Mouse (Mus musculus) CH12.LX (cell line): ENCODE data around the gene Aurka. TPM values are rescaled to one million over a fixed set of nuclear protein-coding genes. Genes with fewer than 3 reads are reported as not detected.

Source experiments
- DNase-seq: peaks from one replicate; pipeline ENCODE4 v3.0.0-alpha.2; 2013; ENCODE audit errors: extremely low read depth
- H3K27ac ChIP-seq: 2 replicates; pipeline ENCODE4 v1.5.1; 2012; ENCODE audit warnings: low read depth, mild to moderate bottlenecking, control low read depth, moderate library complexity; ENCODE audit not compliant: insufficient read depth
- H3K27me3 ChIP-seq: replicated peaks from 2 replicates; pipeline ENCODE3; 2012; ENCODE audit warnings: inconsistent platforms
- H3K36me3 ChIP-seq, 2 experiments: replicated peaks in 1 of 2; 2 replicates each; pipeline versions ENCODE3 to v1.6.1; 2012; ENCODE audit warnings: inconsistent platforms in 1 of 2, low read length in 1 of 2, mild to moderate bottlenecking in 1 of 2, mixed read lengths in 1 of 2, moderate library complexity in 1 of 2; ENCODE audit not compliant: control insufficient read depth in 1 of 2, insufficient read depth in 1 of 2
- H3K4me1 ChIP-seq, 2 experiments: 2 replicates each; pipeline ENCODE4 v1.6.1; 2012; ENCODE audit warnings: inconsistent platforms in 1 of 2, moderate library complexity in 1 of 2; ENCODE audit not compliant: insufficient read depth in 2 of 2, control insufficient read depth in 1 of 2
- H3K4me2 ChIP-seq: 2 replicates; pipeline ENCODE4 v1.6.1; 2012; ENCODE audit warnings: low read depth, mild to moderate bottlenecking, control low read depth; ENCODE audit not compliant: poor library complexity, insufficient read depth, severe bottlenecking
- H3K4me3 ChIP-seq, 3 experiments: fragments of 150-350 bp in 1 of 3; sonication (generic) in 1 of 3; replicated peaks in 1 of 3; 2 replicates each; pipeline versions ENCODE3 to v1.5.1; 2011 to 2012; ENCODE audit warnings: low read depth in 2 of 3, low read length in 2 of 3, mild to moderate bottlenecking in 2 of 3, moderate library complexity in 2 of 3, control low read depth in 1 of 3, improper control_type of control experiment in 1 of 3, inconsistent platforms in 1 of 3, mixed read lengths in 1 of 3; ENCODE audit not compliant: poor library complexity in 1 of 3
- H3K79me2 ChIP-seq: replicated peaks from 2 replicates; pipeline ENCODE4 v1.6.1; 2012; ENCODE audit warnings: mild to moderate bottlenecking, moderate library complexity; ENCODE audit not compliant: control insufficient read depth, poor library complexity, insufficient read depth, severe bottlenecking; ENCODE audit errors: extremely low read depth
- H3K9ac ChIP-seq: 2 replicates; pipeline ENCODE4 v1.6.1; 2012; ENCODE audit warnings: low read depth, mild to moderate bottlenecking, control low read depth, moderate library complexity; ENCODE audit not compliant: insufficient read depth
- H3K9me3 ChIP-seq: replicated peaks from 2 replicates; pipeline ENCODE3; 2012; ENCODE audit warnings: low read length, inconsistent platforms, mixed read lengths
- BHLHE40 ChIP-seq: IDR thresholded peaks from 2 replicates; pipeline ENCODE4 v1.6.1; 2011; ENCODE audit warnings: mild to moderate bottlenecking, low read depth, low read length, improper control_type of control experiment
- CHD1 ChIP-seq: IDR thresholded peaks from 2 replicates; pipeline ENCODE4 v1.6.1; 2012; ENCODE audit warnings: low read depth, low read length, improper control_type of control experiment, inconsistent platforms
- CHD2 ChIP-seq: IDR thresholded peaks from 2 replicates; pipeline ENCODE4 v1.6.1; 2011; ENCODE audit warnings: low read length, improper control_type of control experiment
- CTCF ChIP-seq, 2 experiments: IDR thresholded peaks in 1 of 2; conservative IDR thresholded peaks in 1 of 2; 2 replicates each; pipeline ENCODE4 v1.5.1; 2011 to 2012; ENCODE audit warnings: low read depth in 2 of 2, low read length in 2 of 2, improper control_type of control experiment in 1 of 2, inconsistent platforms in 1 of 2, mild to moderate bottlenecking in 1 of 2, moderate library complexity in 1 of 2
- E2F4 ChIP-seq: IDR thresholded peaks from 2 replicates; pipeline ENCODE4 v1.6.1; 2011; ENCODE audit warnings: low read depth, low read length, improper control_type of control experiment; ENCODE audit not compliant: insufficient replicate concordance
- ELF1 ChIP-seq: IDR thresholded peaks from 2 replicates; pipeline ENCODE4 v1.6.1; 2014; ENCODE audit warnings: low read depth, mild to moderate bottlenecking, inconsistent platforms, low read length, improper control_type of control experiment
- ETS1 ChIP-seq: conservative IDR thresholded peaks from 2 replicates; pipeline ENCODE4 v1.6.1; 2012; ENCODE audit warnings: low read depth, mild to moderate bottlenecking, inconsistent platforms, low read length, improper control_type of control experiment, moderate library complexity
- HCFC1 ChIP-seq: IDR thresholded peaks from 2 replicates; pipeline ENCODE4 v1.6.1; 2012; ENCODE audit warnings: low read depth, mild to moderate bottlenecking, inconsistent platforms, low read length, improper control_type of control experiment
- IRF4 ChIP-seq: IDR thresholded peaks from 2 replicates; pipeline ENCODE4 v1.6.1; 2014; ENCODE audit warnings: low read depth, mild to moderate bottlenecking, inconsistent platforms, low read length, improper control_type of control experiment
- JUN ChIP-seq: IDR thresholded peaks from 2 replicates; pipeline ENCODE4 v1.6.1; 2011; ENCODE audit warnings: low read depth, mild to moderate bottlenecking, low read length, improper control_type of control experiment, moderate library complexity; ENCODE audit not compliant: insufficient read depth
- JUND ChIP-seq: conservative IDR thresholded peaks from 2 replicates; pipeline ENCODE4 v1.6.1; 2011; ENCODE audit warnings: low read depth, low read length, improper control_type of control experiment
- KAT2A ChIP-seq: IDR thresholded peaks from 2 replicates; pipeline ENCODE4 v1.6.1; 2012; ENCODE audit warnings: low read length, improper control_type of control experiment, inconsistent platforms; ENCODE audit not compliant: insufficient replicate concordance
- MAX ChIP-seq: IDR thresholded peaks from 2 replicates; pipeline ENCODE4 v1.6.1; 2011; ENCODE audit warnings: low read length, improper control_type of control experiment
- MEF2A ChIP-seq: IDR thresholded peaks from 2 replicates; pipeline ENCODE4 v1.6.1; 2014; ENCODE audit warnings: low read depth, mild to moderate bottlenecking, inconsistent platforms, low read length, improper control_type of control experiment, borderline replicate concordance
- MXI1 ChIP-seq: IDR thresholded peaks from 2 replicates; pipeline ENCODE4 v1.6.1; 2011; ENCODE audit warnings: mild to moderate bottlenecking, low read depth, low read length, improper control_type of control experiment
- MYC ChIP-seq: IDR thresholded peaks from 2 replicates; pipeline ENCODE4 v1.6.1; 2011; ENCODE audit warnings: low read depth, mild to moderate bottlenecking, improper control_type of control experiment, low read length
- NELFE ChIP-seq: IDR thresholded peaks from 2 replicates; pipeline ENCODE4 v1.6.1; 2011; ENCODE audit warnings: low read depth, low read length, improper control_type of control experiment
- POLR2A ChIP-seq: IDR thresholded peaks from 2 replicates; pipeline ENCODE4 v1.6.1; 2011; ENCODE audit warnings: low read depth, mild to moderate bottlenecking, improper control_type of control experiment, low read length
- POLR2AphosphoS2 ChIP-seq: IDR thresholded peaks from 2 replicates; pipeline ENCODE4 v1.6.1; 2011; ENCODE audit warnings: low read depth, low read length, improper control_type of control experiment
- RAD21 ChIP-seq: IDR thresholded peaks from 2 replicates; pipeline ENCODE4 v1.6.1; 2011; ENCODE audit warnings: low read depth, mild to moderate bottlenecking, low read length, improper control_type of control experiment, moderate library complexity
- RCOR1 ChIP-seq: conservative IDR thresholded peaks from 2 replicates; pipeline ENCODE4 v1.6.1; 2012; ENCODE audit warnings: low read depth, mild to moderate bottlenecking, inconsistent platforms, low read length, improper control_type of control experiment
- SIN3A ChIP-seq: IDR thresholded peaks from 2 replicates; pipeline ENCODE4 v1.6.1; 2012; ENCODE audit warnings: low read length, improper control_type of control experiment, inconsistent platforms
- SMC3 ChIP-seq: IDR thresholded peaks from 2 replicates; pipeline ENCODE4 v1.6.1; 2011; ENCODE audit warnings: low read depth, low read length, improper control_type of control experiment
- TCF12 ChIP-seq: IDR thresholded peaks from 2 replicates; pipeline ENCODE4 v1.6.1; 2014; ENCODE audit warnings: low read depth, mild to moderate bottlenecking, inconsistent platforms, low read length, improper control_type of control experiment
- UBTF ChIP-seq: IDR thresholded peaks from 2 replicates; pipeline ENCODE4 v1.6.1; 2012; ENCODE audit warnings: low read depth, mild to moderate bottlenecking, inconsistent platforms, low read length, improper control_type of control experiment, moderate library complexity
- USF1 ChIP-seq: IDR thresholded peaks from 2 replicates; pipeline ENCODE4 v1.6.1; 2014; ENCODE audit warnings: low read depth, mild to moderate bottlenecking, inconsistent platforms, low read length, improper control_type of control experiment
- USF2 ChIP-seq: conservative IDR thresholded peaks from 2 replicates; pipeline ENCODE4 v1.6.1; 2011; ENCODE audit warnings: low read depth, low read length, improper control_type of control experiment
- ZKSCAN1 ChIP-seq: IDR thresholded peaks from 2 replicates; pipeline ENCODE4 v1.6.1; 2012; ENCODE audit warnings: low read depth, inconsistent platforms, low read length, improper control_type of control experiment, borderline replicate concordance
- ZMIZ1 ChIP-seq: IDR thresholded peaks from 2 replicates; pipeline ENCODE4 v1.6.1; 2012; ENCODE audit warnings: low read depth, mild to moderate bottlenecking, inconsistent platforms, low read length, improper control_type of control experiment
- ZNF384 ChIP-seq: IDR thresholded peaks from 2 replicates; pipeline ENCODE4 v1.6.1; 2012; ENCODE audit warnings: low read depth, low read length, improper control_type of control experiment, inconsistent platforms
- dilution Hi-C: fragments of 300-500 bp; cut with MboI; formaldehyde crosslinking; loops from 2 replicates; pipeline ENCODE4 v1.14.3; 2020; ENCODE audit warnings: low sequenced_read_pairs; ENCODE audit not compliant: extremely low pct_unique_long_range_greater_than_20kb, extremely low pct_ligation_motif_present
- in situ Hi-C: fragments of 300-500 bp; cut with MboI; formaldehyde crosslinking; loops from 3 replicates; pipeline ENCODE4 v1.14.3; 2019; ENCODE audit warnings: low sequenced_read_pairs, low pct_ligation_motif_present, low pct_unique_long_range_greater_than_20kb, mixed read lengths
- polyA plus RNA-seq: library from polyadenylated mRNA; unstranded; fragments of >175 nt; gene quantifications from 2 replicates; pipeline ENCODE4 v1.2.1, GENCODE M21; 2012; ENCODE audit warnings: low read depth; ENCODE audit not compliant: insufficient read length
- total RNA-seq, 2 experiments: library from RNA; depleted of rRNA; stranded (reverse); fragments of 300-350 nt in 1 of 2; fragments of >200 nt in 1 of 2; gene quantifications; 2 replicates each; pipeline ENCODE4 v1.2.3; 2012 to 2014

Gene Aurka
- total and polyA plus RNA-seq, 3 experiments, result 84.4 to 128 (median 88.6) TPM

DNA sequence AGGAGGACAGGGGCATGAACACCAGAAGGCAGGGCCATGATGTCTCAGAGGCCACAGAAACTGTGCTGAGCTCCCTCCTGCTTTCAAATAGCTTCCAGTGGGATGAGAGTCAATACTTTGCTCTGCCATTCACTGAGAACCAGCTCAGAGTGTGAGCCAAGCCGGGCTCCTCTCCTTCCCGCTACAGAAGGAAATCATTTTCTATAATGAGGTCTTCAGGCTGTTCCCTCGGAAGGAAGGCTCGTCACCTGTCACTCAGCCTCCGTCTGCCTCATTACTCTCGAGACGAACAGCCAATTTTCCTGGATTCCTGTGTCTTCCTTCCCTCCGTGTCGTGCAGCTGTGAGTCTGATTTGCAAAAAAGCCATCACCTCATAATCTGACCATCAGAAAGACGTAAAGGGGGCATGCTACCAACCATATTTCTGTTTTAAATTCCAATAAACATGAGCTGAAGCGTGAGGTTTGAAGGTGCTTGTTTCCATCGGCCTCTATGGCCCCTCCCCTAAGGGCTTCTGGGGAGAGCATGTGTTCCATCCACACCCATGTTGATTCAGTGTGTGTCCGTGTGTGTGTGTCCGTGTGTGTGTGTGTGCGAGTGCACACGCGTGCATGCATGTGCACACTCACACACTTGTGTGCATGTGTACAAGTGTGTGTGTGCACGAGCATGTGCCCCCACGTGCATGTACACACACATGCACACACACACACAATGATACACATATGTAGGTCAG, 32.0 kb downstream of the Aurka start:
- Histone ChIP-seq H3K9me3 (peaks cover 15% of the 10 kb centered on the region), H3K4me1 (no peaks in the 10 kb centered on the region), H3K79me2 (no peaks in the 10 kb centered on the region)
- dilution Hi-C loops, result no loop called here
- TF ChIP-seq MXI1 (no peak), MYC (no peak), POLR2A (no peak), NELFE (no peak), USF2 (no peak), UBTF (no peak), RAD21 (no peak), USF1 (no peak), RCOR1 (no peak), MAX (no peak), JUN (no peak), MEF2A (no peak), CHD1 (no peak), CTCF (conservative IDR thresholded peaks at IDR 0.05 in 1 of 2, IDR thresholded peaks at IDR 0.05 in 1 of 2; ENCODE audit: low read depth in 2 of 2, low read length in 2 of 2) (no peak), JUND (no peak), ELF1 (no peak), KAT2A (no peak)
- TF ChIP-seq, all 38 proteins: peak for 0
- Histone ChIP-seq H3K36me3 (no peaks in the 10 kb centered on the region), H3K9ac (no peak overlapping the region), H3K27me3 (peaks cover 78% of the 10 kb centered on the region), H3K4me3 (no peak overlapping the region), H3K27ac (no peak overlapping the region), H3K4me2 (no peak overlapping the region)
- no peak for DNase-seq
- in situ Hi-C loops, result no loop called here

DNA sequence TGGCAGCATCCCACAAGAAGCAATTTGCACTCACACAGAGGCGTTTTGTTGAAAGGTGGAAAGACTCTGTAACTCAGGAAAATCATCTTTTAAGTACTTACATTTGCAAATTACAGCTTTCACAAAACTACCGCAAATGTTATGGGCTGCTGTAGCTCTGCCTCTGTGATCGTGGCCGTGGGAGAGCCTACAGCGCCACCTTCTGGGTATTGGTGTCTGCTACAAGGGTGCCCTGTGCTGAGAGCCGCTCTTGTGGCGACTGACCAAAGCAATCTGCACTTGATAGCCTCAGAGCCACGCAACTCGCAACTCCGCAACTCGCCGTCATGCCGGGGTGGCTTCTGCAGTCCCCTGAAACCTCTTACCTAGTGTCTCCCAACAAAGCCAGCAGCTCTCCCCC, 41.2 kb downstream of the Aurka start:
- dilution Hi-C loops, result no loop called here
- H3K27me3 ChIP-seq, result peaks cover 70% of the 10 kb centered on the region
- H3K79me2 ChIP-seq, result no peaks in the 10 kb centered on the region
- in situ Hi-C loops, result loop anchor here (5.0 kb wide), 1 partner anchor 82 kb away; the partner anchor contains the start of gene Mc3r
- H3K9ac ChIP-seq, result no peak overlapping the region
- H3K27ac ChIP-seq, result no peak overlapping the region
- no peaks in the 10 kb centered on the region for H3K36me3 ChIP-seq
- H3K4me1 ChIP-seq, result 0 out of 4 replicates have a peak, but pooled peaks cover 0 to 3% of the 10 kb centered on the region in 2 experiments
- DNase-seq, result peak; percentile 77
- H3K4me2 ChIP-seq, result no peak overlapping the region
- peaks cover 8% of the 10 kb centered on the region for H3K9me3 ChIP-seq
- no peak overlapping the region for H3K4me3 ChIP-seq
- TF ChIP-seq ETS1 (no peak), IRF4 (peak; percentile 24; the same call in 1 of the 2 replicates), SMC3 (peak; percentile 99), RAD21 (peak; percentile 98), ELF1 (no peak), USF1 (no peak), POLR2AphosphoS2 (no peak), ZMIZ1 (no peak), E2F4 (no peak), CHD1 (no peak), MAX (no peak), MYC (no peak), CHD2 (no peak), UBTF (no peak), ZKSCAN1 (no peak), SIN3A (0 out of 2 replicates have a peak, but pooled peaks have one; percentile 28), MXI1 (no peak), ZNF384 (no peak), MEF2A (0 out of 2 replicates have a peak, but pooled peaks have one; percentile 20), HCFC1 (no peak), JUN (no peak), KAT2A (no peak), CTCF (conservative IDR thresholded peaks at IDR 0.05 in 1 of 2, IDR thresholded peaks at IDR 0.05 in 1 of 2; ENCODE audit: low read depth in 2 of 2, low read length in 2 of 2) (peak; percentile 66 to 98), TCF12 (no peak), BHLHE40 (no peak), USF2 (no peak)
